In genomic region chr1:184983751-184984150, GRCm38 (mm10) we compare ENCODE assay signal across 24 mouse cellular contexts. TPM values are rescaled to one million over a fixed set of nuclear protein-coding genes. Genes with fewer than 3 reads are reported as not detected.
DNase-seq lines count a peak whose midpoint lies in the region; ATAC-seq and TF ChIP-seq lines count a peak whose summit lies in the region.
"Had no signal": no experiment of that assay in that cellular context is flagged by ENCODE, and none has a peak within 500 bp of the region (broad histone marks: within the 10 kb centered on the region; RNA-seq: fewer than 3 reads in every experiment).

No protein-coding gene starts in this region.

- H3K27me3 ChIP-seq in intestine, embryonic 16.5 days (replicated peaks; ENCODE audit: control insufficient read depth, insufficient read depth, low read length) = no peaks in the 10 kb centered on the region
- no peaks in the 10 kb centered on the region for H3K27me3 ChIP-seq in intestine, embryonic 15.5 days (replicated peaks)
- H3K27me3 ChIP-seq in forebrain, postnatal 0 days (ENCODE audit: insufficient read depth, low read length) = no peaks in the 10 kb centered on the region
- H3K27me3 ChIP-seq: embryonic facial prominence, embryonic 12.5 days; forebrain, embryonic 12.5 days; hindbrain, embryonic 13.5 days had no signal

- peak overlapping the region; percentile 43; the same call in 1 of the 2 replicates for H3K27ac ChIP-seq in intestine, embryonic 16.5 days (ENCODE audit: low read length)
- H3K27ac ChIP-seq in intestine, embryonic 15.5 days = no peak overlapping the region
- H3K27ac ChIP-seq in forebrain, postnatal 0 days (ENCODE audit: low read depth, low read length) = no peak overlapping the region
- H3K27ac ChIP-seq: embryonic facial prominence, embryonic 12.5 days; forebrain, embryonic 12.5 days; gastrocnemius, adult 2 months; heart, embryonic 10.5 days; hindbrain, embryonic 13.5 days had no signal

- no peak overlapping the region for H3K4me2 ChIP-seq in intestine, embryonic 16.5 days (ENCODE audit: low read depth, low read length)
- H3K4me2 ChIP-seq in intestine, embryonic 15.5 days (replicated peaks) = no peak overlapping the region
- H3K4me2 ChIP-seq in forebrain, postnatal 0 days (ENCODE audit: low read depth) = no peak overlapping the region
- H3K4me2 ChIP-seq: embryonic facial prominence, embryonic 12.5 days; forebrain, embryonic 12.5 days; hindbrain, embryonic 13.5 days had no signal

- H3K4me3 ChIP-seq in intestine, embryonic 16.5 days (ENCODE audit: low read length) = no peak overlapping the region
- H3K4me3 ChIP-seq in intestine, embryonic 15.5 days (replicated peaks) = no peak overlapping the region
- H3K4me3 ChIP-seq in forebrain, postnatal 0 days (ENCODE audit: low read depth, low read length) = no peak overlapping the region
- H3K4me3 ChIP-seq: embryonic facial prominence, embryonic 12.5 days; forebrain, embryonic 12.5 days; gastrocnemius, adult 2 months; heart, embryonic 10.5 days; hindbrain, embryonic 13.5 days had no signal

- TF ChIP-seq CTCF in forebrain, postnatal 0 days (IDR thresholded peaks at IDR 0.05; ENCODE audit: low read depth) = no peak

- no peak overlapping the region for H3K9ac ChIP-seq in intestine, embryonic 16.5 days (ENCODE audit: low read depth, low read length)
- no peak overlapping the region for H3K9ac ChIP-seq in intestine, embryonic 15.5 days
- H3K9ac ChIP-seq in forebrain, postnatal 0 days = no peak overlapping the region
- H3K9ac ChIP-seq: embryonic facial prominence, embryonic 12.5 days; forebrain, embryonic 12.5 days; hindbrain, embryonic 13.5 days had no signal

- ATAC-seq in intestine, embryonic 16.5 days = no peak
- no peak for ATAC-seq in intestine, embryonic 15.5 days
- ATAC-seq in forebrain, postnatal 0 days = no peak
- ATAC-seq: forebrain, embryonic 16.5 days had no signal

- no peaks in the 10 kb centered on the region for H3K9me3 ChIP-seq in intestine, embryonic 16.5 days (ENCODE audit: control insufficient read depth, low read length)
- H3K9me3 ChIP-seq in intestine, embryonic 15.5 days = no peaks in the 10 kb centered on the region
- no peaks in the 10 kb centered on the region for H3K9me3 ChIP-seq in forebrain, postnatal 0 days (ENCODE audit: low read length)
- H3K9me3 ChIP-seq: embryonic facial prominence, embryonic 12.5 days; forebrain, embryonic 12.5 days; heart, embryonic 10.5 days; hindbrain, embryonic 13.5 days had no signal

- H3K4me1 ChIP-seq in intestine, embryonic 16.5 days (ENCODE audit: control insufficient read depth, insufficient read depth, low read length) = peaks cover 5% of the 10 kb centered on the region; the same call in 1 of the 2 replicates
- peaks cover 12% of the 10 kb centered on the region; the same call in 1 of the 2 replicates for H3K4me1 ChIP-seq in intestine, embryonic 15.5 days (replicated peaks)
- H3K4me1 ChIP-seq in forebrain, postnatal 0 days (ENCODE audit: insufficient read depth) = no peaks in the 10 kb centered on the region

- DNase-seq in gastrocnemius, adult 18-20 months (ENCODE audit: low spot score) = peak; percentile 17
- no peak for DNase-seq in gastrocnemius, postnatal 14 days
- peak; percentile 45 for DNase-seq in lung, postnatal 10 days
- no peak for DNase-seq in lung, postnatal 25 days (ENCODE audit: low spot score)
- DNase-seq in skeletal muscle tissue, adult 2 months (ENCODE audit: low read depth, low spot score) = peak; percentile 32
- DNase-seq in forebrain, postnatal 0 days = no peak
- DNase-seq: adrenal gland, postnatal 10 days; cerebellum, adult 11 months; cerebellum, adult 8-10 months; cerebellum, postnatal 14 days; embryo, embryonic 11 days; gastrocnemius, adult 2 months; heart, postnatal 10 days had no signal

- intact Hi-C loops in gastrocnemius, postnatal 14 days (cut with DNase I; ENCODE audit: low total_unique reads) = no loop called here

- no peaks in the 10 kb centered on the region for H3K36me3 ChIP-seq in intestine, embryonic 16.5 days (ENCODE audit: control insufficient read depth, insufficient read depth, low read length)
- H3K36me3 ChIP-seq in intestine, embryonic 15.5 days = no peaks in the 10 kb centered on the region
- no peaks in the 10 kb centered on the region for H3K36me3 ChIP-seq in forebrain, postnatal 0 days (ENCODE audit: insufficient read depth)
- H3K36me3 ChIP-seq: embryonic facial prominence, embryonic 12.5 days; heart, embryonic 10.5 days had no signal

- WGBS in intestine, embryonic 16.5 days = 35% methylated on average over 3 of the region's 3 CpGs
- WGBS in intestine, embryonic 15.5 days = 35% methylated on average over 3 of the region's 3 CpGs
- WGBS in forebrain, postnatal 0 days = 65% methylated on average over 3 of the region's 3 CpGs

RNA-seq across cellular contexts. Expression of gene Mark1, which starts 15.6 kb away (rescaled TPM):
- total RNA-seq in gastrocnemius, adult 18-20 months (2021) = 1 to 10 TPM; 1.0 to 2.2 TPM
- total RNA-seq in gastrocnemius, postnatal 14 days (2021) = 1 to 10 TPM; 3.4 to 4.4 TPM
- 1.9 TPM in 2 replicates for polyA plus RNA-seq in intestine, embryonic 16.5 days (2015; fragmentation: Nextera tagmentation; extraction: Ambion mirVana)
- 2.7 and 2.8 TPM in 2 replicates for polyA plus RNA-seq in intestine, embryonic 15.5 days (2015; fragmentation: Nextera tagmentation; extraction: Ambion mirVana)
- total RNA-seq in forebrain, postnatal 0 days (2014; rRNA removed) = 72.6 and 78.2 TPM in 2 replicates
- 11.5 and 14.3 TPM in 2 replicates for polyA plus RNA-seq in forebrain, postnatal 0 days (2015; fragmentation: Nextera tagmentation; extraction: Ambion mirVana)
- total RNA-seq: common myeloid progenitor, adult 5-6 weeks; hematopoietic stem cell, adult 5-6 weeks; MEL had no signal
- polyA plus RNA-seq: C2C12 had no signal

Comparison
In these comparisons a context has a peak if more than half of its experiments do, and no peak if none do; other contexts are left out.
1. DNase-seq: peak in gastrocnemius, adult 18-20 months (single experiment), lung, postnatal 10 days (single experiment) and skeletal muscle tissue, adult 2 months (single experiment); none in gastrocnemius, postnatal 14 days (single experiment), lung, postnatal 25 days (single experiment) and forebrain, postnatal 0 days (single experiment).
2. RNA of gene Mark1, which starts 15.6 kb away (total RNA-seq): 72.6 to 78.2 TPM in forebrain, postnatal 0 days; 3.4 to 4.4 TPM in gastrocnemius, postnatal 14 days and 1.0 to 2.2 TPM in gastrocnemius, adult 18-20 months; every median in the first group is over 10 times any median in the second.